Mouse (Mus musculus): ENCODE data around the gene Ano1.

- no peak for TF ChIP-seq CTCF (IDR thresholded peaks at IDR 0.05 in 2 of 3, conservative IDR thresholded peaks at IDR 0.05 in 1 of 3; ENCODE audit: control insufficient read depth in 1 of 3, insufficient read depth in 1 of 3, low read depth in 2 of 3, low read length in 3 of 3, poor library complexity in 1 of 3, severe bottlenecking in 1 of 3)
- no peak for TF ChIP-seq KAT2A (conservative IDR thresholded peaks at IDR 0.05; ENCODE audit: low read depth, low read length)
- no peak for TF ChIP-seq POLR2A (IDR thresholded peaks at IDR 0.05; ENCODE audit: control insufficient read depth in 1 of 2, insufficient read depth in 1 of 2, low read depth in 1 of 2, low read length in 2 of 2, poor library complexity in 1 of 2)
- TF ChIP-seq RAD21 (IDR thresholded peaks at IDR 0.05; ENCODE audit: low read depth, low read length), result no peak
These were observed 7.7 kb upstream of the Ano1 start for GRCm38 (mm10) chr7:144759455-144759854.
